Mouse (Mus musculus): Measurements from ENCODE around the gene Chst13.

DNA sequence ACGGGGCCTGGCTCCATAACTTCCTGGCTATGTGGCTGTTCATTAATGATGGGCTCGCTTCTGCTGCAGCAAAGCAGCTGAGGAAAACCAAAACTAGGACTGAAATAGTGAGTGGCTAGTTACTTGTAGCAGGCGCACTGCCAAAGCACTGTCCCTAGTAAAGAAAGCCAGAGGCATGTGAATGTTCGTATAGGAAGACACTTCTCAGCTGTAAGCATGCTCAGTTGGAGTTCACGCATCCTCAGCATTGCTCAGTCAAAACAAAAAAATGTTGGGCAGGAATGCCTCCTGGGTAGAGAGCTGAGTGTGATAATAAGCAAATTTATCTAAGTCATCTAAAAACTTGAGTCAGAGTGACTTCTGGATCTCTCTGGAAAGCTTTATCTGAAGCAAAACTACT is 33.2 kb upstream of the Chst13 start:
- TF ChIP-seq POLR2AphosphoS2 (IDR thresholded peaks at IDR 0.05; ENCODE audit: insufficient read length, low read depth) (no peak), POLR2A (IDR thresholded peaks at IDR 0.05; ENCODE audit: insufficient read length, low read depth) (no peak), MYOG (IDR thresholded peaks at IDR 0.05; ENCODE audit: control insufficient read depth in 1 of 3, insufficient read depth in 1 of 3, insufficient read length in 2 of 3, low read depth in 2 of 3) (no peak), MAX (IDR thresholded peaks at IDR 0.05; ENCODE audit: low read depth) (no peak), CEBPB (IDR thresholded peaks at IDR 0.05; ENCODE audit: insufficient read depth, poor library complexity, severe bottlenecking) (no peak), TCF12 (IDR thresholded peaks at IDR 0.05; ENCODE audit: insufficient read depth, poor library complexity, severe bottlenecking) (no peak), TCF3 (IDR thresholded peaks at IDR 0.05; ENCODE audit: insufficient read length, low read depth) (no peak), E2F4 (IDR thresholded peaks at IDR 0.05; ENCODE audit: insufficient read depth) (no peak)

Data from myocyte (in vitro differentiated cells).